31 mouse cellular contexts compared by ENCODE assay signal in the genomic region with DNA sequence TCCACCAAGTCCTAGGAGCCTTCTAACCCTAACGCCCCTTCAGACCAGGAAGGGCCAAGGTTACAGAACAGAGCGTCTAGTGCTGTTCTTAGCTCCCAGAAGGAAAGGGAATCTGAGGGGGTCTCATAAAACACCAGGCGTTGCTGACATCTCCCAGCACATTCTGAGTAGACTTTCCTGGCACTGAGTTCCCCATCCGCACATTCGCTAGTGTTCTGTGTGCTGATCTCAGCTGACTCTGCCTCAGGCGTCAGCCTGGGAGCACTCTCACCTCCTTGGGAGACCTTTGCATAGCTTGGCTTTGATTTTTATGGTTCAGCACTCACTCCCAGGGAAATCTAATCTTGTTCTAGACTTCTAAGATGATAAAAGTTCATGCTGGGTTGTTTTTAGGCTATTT.
DNase-seq lines count a peak whose midpoint lies in the region; ATAC-seq and TF ChIP-seq lines count a peak whose summit lies in the region.
"Had no signal": no experiment of that assay in that cellular context is flagged by ENCODE, and none has a peak within 500 bp of the region (broad histone marks: within the 10 kb centered on the region; RNA-seq: fewer than 3 reads in every experiment).

No protein-coding gene starts in this region.

- no peak for TF ChIP-seq CTCF in kidney, postnatal 0 days (IDR thresholded peaks at IDR 0.05; ENCODE audit: low read depth)

- no peak overlapping the region for H3K9ac ChIP-seq in kidney, postnatal 0 days (ENCODE audit: low read depth, low read length)
- no peak overlapping the region for H3K9ac ChIP-seq in kidney, embryonic 15.5 days
- H3K9ac ChIP-seq: embryonic facial prominence, embryonic 15.5 days; forebrain, embryonic 12.5 days; forebrain, postnatal 0 days; heart, embryonic 12.5 days; hindbrain, embryonic 14.5 days; limb, embryonic 15.5 days; liver, embryonic 13.5 days had no signal

- intact Hi-C loops in heart, postnatal 14 days (cut with DNase I), result no loop called here

- no peak overlapping the region for H3K4me3 ChIP-seq in heart, embryonic 10.5 days
- no peak overlapping the region for H3K4me3 ChIP-seq in kidney, postnatal 0 days (replicated peaks; ENCODE audit: low read depth, low read length)
- no peak overlapping the region for H3K4me3 ChIP-seq in kidney, embryonic 15.5 days (replicated peaks)
- H3K4me3 ChIP-seq: embryonic facial prominence, embryonic 10.5 days; embryonic facial prominence, embryonic 15.5 days; forebrain, embryonic 12.5 days; heart, embryonic 12.5 days; layer of hippocampus, adult 2 months; left cerebral cortex, adult 2 months; limb, embryonic 15.5 days; liver, embryonic 13.5 days had no signal

- H3K9me3 ChIP-seq in heart, embryonic 10.5 days, result no peaks in the 10 kb centered on the region
- H3K9me3 ChIP-seq in kidney, postnatal 0 days (replicated peaks; ENCODE audit: low read length), result no peaks in the 10 kb centered on the region
- H3K9me3 ChIP-seq in kidney, embryonic 15.5 days (replicated peaks), result 0 out of 2 replicates have a peak, but pooled peaks cover 3% of the 10 kb centered on the region
- H3K9me3 ChIP-seq: embryonic facial prominence, embryonic 10.5 days; embryonic facial prominence, embryonic 15.5 days; forebrain, embryonic 12.5 days; heart, embryonic 12.5 days; limb, embryonic 15.5 days; liver, embryonic 13.5 days had no signal

- H3K27me3 ChIP-seq in heart, embryonic 10.5 days (ENCODE audit: insufficient read depth, poor library complexity, severe bottlenecking), result no peaks in the 10 kb centered on the region
- no peaks in the 10 kb centered on the region for H3K27me3 ChIP-seq in kidney, postnatal 0 days (ENCODE audit: insufficient read depth, low read length)
- no peaks in the 10 kb centered on the region for H3K27me3 ChIP-seq in kidney, embryonic 15.5 days
- H3K27me3 ChIP-seq: embryonic facial prominence, embryonic 15.5 days; forebrain, embryonic 12.5 days; heart, embryonic 12.5 days; limb, embryonic 15.5 days; liver, embryonic 13.5 days had no signal

- H3K27ac ChIP-seq in heart, embryonic 10.5 days, result 0 out of 2 replicates have a peak overlapping the region, but pooled peaks have one; percentile 14
- H3K27ac ChIP-seq in kidney, postnatal 0 days, result no peak overlapping the region
- no peak overlapping the region for H3K27ac ChIP-seq in kidney, embryonic 15.5 days
- H3K27ac ChIP-seq: embryonic facial prominence, embryonic 10.5 days; embryonic facial prominence, embryonic 15.5 days; forebrain, embryonic 12.5 days; hindbrain, embryonic 14.5 days; layer of hippocampus, adult 2 months; left cerebral cortex, adult 2 months; liver, embryonic 13.5 days had no signal

- DNase-seq in heart, embryonic 10.5 days (ENCODE audit: low spot score), result peak; percentile 72
- DNase-seq in heart, postnatal 14 days, result no peak
- DNase-seq in kidney, postnatal 0 days (ENCODE audit: low spot score), result peak; percentile 22
- peak; percentile 33 for DNase-seq in testis, postnatal 10 days (ENCODE audit: low spot score)
- DNase-seq in testis, postnatal 14 days (ENCODE audit: low spot score), result no peak
- DNase-seq in thymus, postnatal 0 days (ENCODE audit: low spot score), result no peak
- DNase-seq: cerebellum, adult 8-10 months; cerebellum, postnatal 25 days; forebrain, postnatal 0 days; gastrocnemius, postnatal 10 days; kidney, postnatal 10 days; liver, embryonic 13.5 days; lung, adult 18-20 months; lung, postnatal 10 days; midbrain, embryonic 14.5 days; retina, postnatal 1 day; right cerebral cortex, postnatal 14 days; spleen, adult 18-20 months; thymus, adult 2 months; thymus, postnatal 4 days had no signal

- H3K4me2 ChIP-seq in kidney, postnatal 0 days (ENCODE audit: low read length), result no peak overlapping the region
- H3K4me2 ChIP-seq in kidney, embryonic 15.5 days, result no peak overlapping the region
- H3K4me2 ChIP-seq: embryonic facial prominence, embryonic 15.5 days; forebrain, embryonic 12.5 days; heart, embryonic 12.5 days; hindbrain, embryonic 14.5 days; limb, embryonic 15.5 days; liver, embryonic 13.5 days had no signal

- peaks cover 17% of the 10 kb centered on the region for H3K4me1 ChIP-seq in heart, embryonic 10.5 days
- H3K4me1 ChIP-seq in kidney, postnatal 0 days (replicated peaks; ENCODE audit: insufficient read depth, low read length), result no peaks in the 10 kb centered on the region
- 0 out of 2 replicates have a peak, but pooled peaks cover 12% of the 10 kb centered on the region for H3K4me1 ChIP-seq in kidney, embryonic 15.5 days
- H3K4me1 ChIP-seq: forebrain, embryonic 12.5 days; liver, embryonic 13.5 days had no signal

- H3K36me3 ChIP-seq in heart, embryonic 10.5 days, result no peaks in the 10 kb centered on the region
- no peaks in the 10 kb centered on the region for H3K36me3 ChIP-seq in kidney, postnatal 0 days (ENCODE audit: insufficient read depth, low read length)
- H3K36me3 ChIP-seq in kidney, embryonic 15.5 days, result no peaks in the 10 kb centered on the region
- H3K36me3 ChIP-seq: embryonic facial prominence, embryonic 10.5 days; embryonic facial prominence, embryonic 15.5 days; forebrain, embryonic 12.5 days; heart, embryonic 12.5 days; limb, embryonic 15.5 days; liver, embryonic 13.5 days had no signal

- WGBS in heart, embryonic 10.5 days, result 41% methylated on average over 6 of the region's 6 CpGs
- WGBS in kidney, postnatal 0 days, result 25% methylated on average over 6 of the region's 6 CpGs
- 26% methylated on average over 6 of the region's 6 CpGs for WGBS in kidney, embryonic 15.5 days

- ATAC-seq in kidney, postnatal 0 days (replicated peaks; ENCODE audit: low FRiP score, low read depth), result no peak
- no peak for ATAC-seq in kidney, embryonic 15.5 days (replicated peaks; ENCODE audit: low FRiP score)
- ATAC-seq: CD4-positive, CD25-positive, alpha-beta regulatory T cell, adult 4 months; forebrain, postnatal 0 days; intestine, postnatal 0 days had no signal

Comparison
In these comparisons a context has a peak if more than half of its experiments do, and no peak if none do; other contexts are left out.
1. DNase-seq: peak in heart, embryonic 10.5 days (single experiment), kidney, postnatal 0 days (single experiment) and testis, postnatal 10 days (single experiment); none in heart, postnatal 14 days (0 of 2), testis, postnatal 14 days (single experiment) and thymus, postnatal 0 days (single experiment).